Mouse (Mus musculus): Measurements from ENCODE around the gene Myo1d. TPM values are rescaled to one million over a fixed set of nuclear protein-coding genes. Genes with fewer than 3 reads are reported as not detected.

Gene Myo1d
- total RNA-seq, 2 experiments from 2014 or later = 5.6 to 7.0 TPM

DNA sequence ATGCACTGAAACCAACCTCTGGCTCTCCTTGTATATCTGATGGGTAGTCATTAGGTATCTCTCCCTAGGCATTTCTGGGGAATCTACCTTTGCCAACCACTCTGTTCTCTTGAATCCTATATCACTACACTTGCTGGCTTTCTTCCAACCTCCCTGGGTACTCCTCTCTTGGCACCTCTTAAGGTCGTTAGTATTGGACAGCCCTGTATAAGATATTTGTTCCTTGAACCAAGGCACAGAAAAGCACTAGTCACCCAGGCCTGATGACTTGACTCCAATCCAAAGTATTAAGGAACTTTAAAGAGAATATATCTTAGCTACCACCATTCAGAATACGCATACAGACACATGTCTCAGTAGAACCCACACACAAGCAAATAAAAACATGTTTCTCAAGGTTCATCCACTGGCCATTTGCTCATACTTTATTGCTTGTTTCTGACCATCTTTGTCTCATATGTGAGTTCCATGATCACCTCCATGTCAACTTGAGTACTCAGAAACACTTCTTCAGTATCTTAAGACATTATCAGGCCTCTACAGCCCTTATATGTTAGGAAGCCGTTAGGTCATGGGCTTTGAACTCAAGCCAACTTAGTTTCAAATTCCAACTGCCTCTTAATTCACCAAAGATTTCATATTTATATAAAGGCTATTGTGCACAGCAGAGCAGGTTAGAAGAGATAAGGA, 18.4 kb downstream of the Myo1d start:
- TF ChIP-seq CTCF (IDR thresholded peaks at IDR 0.05) = no peak
- intact Hi-C loops (cut with DNase I) = no loop called here
- no peak for DNase-seq (ENCODE audit: extremely low spot score in 1 of 2, low spot score in 2 of 2)
- Histone ChIP-seq H3K4me3 (no peak overlapping the region), H3K27ac (no peak overlapping the region)

DNA sequence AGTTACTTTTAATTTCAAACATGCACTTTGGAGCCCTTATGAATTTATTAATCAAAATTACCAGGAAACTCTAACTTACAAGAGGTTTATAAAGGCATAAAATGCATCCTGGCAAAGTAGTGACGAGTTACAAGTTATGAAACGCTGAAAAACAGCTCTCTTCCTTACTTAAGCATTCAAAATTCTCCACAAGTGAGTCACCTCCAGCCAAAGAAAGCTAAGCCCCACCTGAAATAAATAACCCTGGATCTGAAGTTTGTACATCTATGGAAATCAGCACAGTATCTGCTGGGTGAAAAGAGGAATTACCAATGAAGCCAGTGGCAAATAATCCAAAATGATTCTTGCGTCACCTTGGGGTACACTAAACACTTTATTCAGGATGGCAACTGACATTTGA, 20.8 kb downstream of the Myo1d start:
- TF ChIP-seq CTCF (IDR thresholded peaks at IDR 0.05) = no peak

DNA sequence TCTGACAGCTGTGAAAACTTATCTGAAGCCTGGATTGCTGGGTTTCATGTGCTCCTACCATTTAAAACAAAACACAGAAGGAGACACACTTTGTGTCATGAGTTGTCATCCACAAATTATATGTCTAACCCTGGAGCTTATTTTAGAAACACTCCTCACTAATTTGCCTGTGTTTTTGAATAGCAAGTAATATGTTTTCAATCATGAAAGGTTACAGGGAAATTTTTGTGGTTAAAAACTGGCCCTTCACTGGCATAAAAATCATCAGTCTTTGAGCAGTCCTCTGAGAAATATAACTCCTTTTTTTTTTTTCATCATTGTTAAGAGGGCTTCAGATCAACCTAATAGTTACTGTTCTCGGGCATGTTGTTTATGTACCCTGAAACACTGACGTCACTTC, 25.6 kb downstream of the Myo1d start:
- no peak for DNase-seq (ENCODE audit: extremely low spot score in 1 of 2, low spot score in 2 of 2)
- intact Hi-C loops (cut with DNase I) = no loop called here
- H3K4me3 ChIP-seq = no peak overlapping the region
- no peak for TF ChIP-seq CTCF (IDR thresholded peaks at IDR 0.05)
- no peak overlapping the region for H3K27ac ChIP-seq

More for the DNA sequence above, 20.8 kb downstream of the Myo1d start:
- no peak overlapping the region for H3K27ac ChIP-seq
- no peak for DNase-seq (ENCODE audit: extremely low spot score in 1 of 2, low spot score in 2 of 2)
- intact Hi-C loops (cut with DNase I) = no loop called here
- no peak overlapping the region for H3K4me3 ChIP-seq

DNA sequence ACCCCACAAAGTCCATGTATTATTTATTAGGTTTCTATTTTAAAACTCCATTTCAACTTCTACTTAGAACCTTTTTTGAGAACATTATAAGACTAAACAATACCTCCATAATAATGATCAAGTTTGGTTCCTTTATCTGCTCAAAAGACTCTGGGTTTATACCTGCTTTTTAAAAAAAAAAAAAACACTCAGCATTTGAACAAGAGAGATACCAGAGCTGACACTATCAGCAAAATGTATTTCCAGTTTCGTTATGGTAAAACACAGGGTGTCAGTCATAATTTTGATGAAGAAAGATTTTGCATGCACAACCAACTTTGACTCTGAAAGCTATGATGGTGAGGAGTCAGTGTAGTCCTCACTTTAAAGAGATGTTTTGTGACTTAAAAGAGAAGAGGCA, 28.7 kb downstream of the Myo1d start:
- intact Hi-C loops (cut with DNase I) = no loop called here
- no peak overlapping the region for H3K27ac ChIP-seq
- no peak for DNase-seq (ENCODE audit: extremely low spot score in 1 of 2, low spot score in 2 of 2)
- TF ChIP-seq CTCF (IDR thresholded peaks at IDR 0.05) = no peak
- H3K4me3 ChIP-seq = no peak overlapping the region

DNA sequence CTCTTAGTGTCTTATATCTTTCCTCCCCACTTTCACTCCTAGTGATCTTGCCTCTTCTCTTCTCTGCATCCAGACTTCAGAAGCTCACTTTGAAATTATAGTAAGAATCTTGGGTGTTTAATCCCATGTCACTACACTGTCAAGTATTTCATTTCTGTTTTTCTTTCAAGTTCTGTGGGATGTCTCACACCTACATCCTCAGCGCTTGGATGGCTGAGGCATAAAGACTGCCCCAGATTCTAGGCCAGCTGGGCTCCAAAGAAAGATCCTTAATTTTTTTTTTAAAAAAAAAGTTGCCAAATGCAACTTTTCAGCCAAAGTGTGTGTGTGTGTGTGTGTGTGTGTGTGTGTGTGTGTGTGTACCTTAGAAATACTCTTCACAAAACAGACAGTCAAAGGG, 30.6 kb downstream of the Myo1d start:
- intact Hi-C loops (cut with DNase I) = no loop called here
- Histone ChIP-seq H3K27ac (no peak overlapping the region), H3K4me3 (no peak overlapping the region)
- DNase-seq (ENCODE audit: extremely low spot score in 1 of 2, low spot score in 2 of 2) = no peak
- TF ChIP-seq CTCF (IDR thresholded peaks at IDR 0.05) = no peak

DNA sequence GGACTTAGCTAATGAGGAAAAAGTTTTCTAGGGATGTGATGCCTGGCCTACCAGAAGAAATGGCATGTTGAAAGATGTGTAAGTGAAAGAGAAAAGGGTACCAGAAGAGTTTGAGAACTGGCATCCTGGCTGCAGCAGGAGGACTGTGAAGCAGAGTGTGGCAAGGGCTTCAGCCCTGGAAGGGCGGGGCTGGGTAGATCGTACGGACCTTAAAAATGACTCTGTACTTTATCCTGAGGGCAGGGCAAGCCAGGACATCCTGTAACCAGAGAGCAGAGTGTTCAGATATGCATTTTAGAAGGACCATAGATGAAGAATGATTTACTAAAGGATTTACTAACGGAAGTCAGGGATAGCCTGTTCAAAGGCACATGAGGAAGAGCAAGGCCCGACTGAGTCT, 34.4 kb downstream of the Myo1d start:
- Histone ChIP-seq H3K27ac (no peak overlapping the region), H3K4me3 (no peak overlapping the region)
- intact Hi-C loops (cut with DNase I) = no loop called here
- DNase-seq (ENCODE audit: extremely low spot score in 1 of 2, low spot score in 2 of 2) = no peak
- TF ChIP-seq CTCF (IDR thresholded peaks at IDR 0.05) = no peak

DNA sequence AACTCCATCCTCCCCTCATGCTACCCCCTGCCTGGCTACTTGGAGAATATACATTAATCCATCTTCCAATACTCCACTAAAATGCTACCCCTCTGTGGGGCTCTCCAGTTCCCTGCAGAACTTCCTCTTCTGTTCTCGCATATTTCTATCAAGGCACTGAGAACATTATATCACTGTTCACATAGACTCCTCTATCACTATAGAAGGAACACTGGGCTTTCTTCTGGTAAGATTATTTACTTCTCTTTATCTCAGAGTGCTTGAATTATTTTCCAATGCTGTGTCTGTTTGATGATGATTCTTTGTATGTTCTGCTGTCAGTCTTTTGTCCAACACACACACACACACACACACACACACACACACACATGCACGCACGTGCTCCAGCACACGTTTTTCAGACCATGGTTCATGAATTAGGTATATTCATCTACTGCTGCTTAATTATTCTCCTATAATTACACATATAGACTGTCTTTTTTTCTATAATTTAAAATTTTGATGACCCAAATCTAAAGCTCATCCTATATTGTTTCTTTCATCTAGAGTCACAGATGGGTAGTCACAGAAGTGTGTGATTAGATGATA, 35.9 kb downstream of the Myo1d start:
- Histone ChIP-seq H3K27ac (no peak overlapping the region), H3K4me3 (no peak overlapping the region)
- DNase-seq (ENCODE audit: extremely low spot score in 1 of 2, low spot score in 2 of 2) = no peak
- no peak for TF ChIP-seq CTCF (IDR thresholded peaks at IDR 0.05)
- intact Hi-C loops (cut with DNase I) = no loop called here

DNA sequence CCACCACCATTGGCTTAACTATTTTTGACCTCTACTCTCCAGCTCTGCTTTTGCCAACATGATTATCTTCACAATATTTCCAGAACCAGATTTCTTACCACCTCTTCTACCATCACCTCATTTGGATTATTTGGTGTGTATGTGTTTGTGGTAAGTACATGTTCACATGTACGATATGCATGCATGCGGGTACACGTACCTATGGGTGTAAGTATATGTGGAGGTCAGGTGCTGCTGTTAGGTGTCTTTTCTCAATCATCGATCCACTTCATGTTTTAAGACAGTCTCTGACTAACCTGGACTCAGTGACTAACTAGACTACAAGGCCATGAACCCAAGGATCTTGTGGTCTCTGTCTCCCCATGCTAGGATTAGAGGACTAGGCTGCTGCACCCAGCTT, 37.4 kb downstream of the Myo1d start:
- DNase-seq (ENCODE audit: extremely low spot score in 1 of 2, low spot score in 2 of 2) = no peak
- TF ChIP-seq CTCF (IDR thresholded peaks at IDR 0.05) = no peak
- intact Hi-C loops (cut with DNase I) = no loop called here
- Histone ChIP-seq H3K27ac (no peak overlapping the region), H3K4me3 (no peak overlapping the region)

DNA sequence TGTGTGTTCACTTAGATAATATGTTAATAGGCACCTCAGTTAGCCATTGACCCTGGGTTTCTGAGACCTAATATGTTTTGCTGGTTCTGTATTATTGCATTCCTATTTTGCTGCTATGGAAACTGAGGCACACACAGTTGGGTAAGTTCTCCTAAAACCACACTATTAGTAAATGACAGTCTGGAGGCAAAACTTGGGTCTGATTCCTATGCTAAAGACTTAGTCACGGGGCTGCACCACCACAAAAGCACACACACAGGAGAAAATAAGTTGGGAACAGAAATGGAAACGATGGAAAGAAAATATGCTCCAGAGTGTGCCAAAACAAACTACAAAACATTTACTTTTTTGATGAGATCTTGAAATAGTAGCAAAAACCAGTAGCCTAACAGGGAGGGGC, 45.1 kb downstream of the Myo1d start:
- H3K4me3 ChIP-seq = no peak overlapping the region
- no peak for TF ChIP-seq CTCF (IDR thresholded peaks at IDR 0.05)
- intact Hi-C loops (cut with DNase I) = no loop called here
- no peak overlapping the region for H3K27ac ChIP-seq
- no peak for DNase-seq (ENCODE audit: extremely low spot score in 1 of 2, low spot score in 2 of 2)

DNA sequence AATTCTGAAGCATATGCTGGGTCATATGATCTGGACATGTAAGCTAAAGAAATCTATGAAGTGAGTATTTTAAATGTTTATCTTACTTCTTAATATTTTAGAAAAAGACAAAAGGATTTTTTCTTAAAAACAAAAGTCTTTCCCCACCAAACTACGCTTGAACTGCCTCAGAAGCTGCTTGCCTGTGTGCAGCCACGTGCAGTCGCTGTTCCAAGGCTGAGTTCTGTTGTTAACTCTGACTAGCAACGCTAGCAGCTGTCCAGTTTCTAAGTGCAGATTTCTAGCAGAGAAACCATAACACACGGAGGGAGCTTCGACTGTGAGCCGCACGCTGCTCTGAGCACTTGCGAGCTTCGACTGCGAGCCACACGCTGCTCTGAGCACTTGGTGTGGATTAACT, 55.1 kb downstream of the Myo1d start:
- 0 out of 2 replicates have a peak overlapping the region, but pooled peaks have one; percentile 50 for H3K27ac ChIP-seq
- peak; percentile 44 for TF ChIP-seq CTCF (IDR thresholded peaks at IDR 0.05)
- intact Hi-C loops (cut with DNase I) = no loop called here
- no peak overlapping the region for H3K4me3 ChIP-seq
- no peak for DNase-seq (ENCODE audit: extremely low spot score in 1 of 2, low spot score in 2 of 2)

DNA sequence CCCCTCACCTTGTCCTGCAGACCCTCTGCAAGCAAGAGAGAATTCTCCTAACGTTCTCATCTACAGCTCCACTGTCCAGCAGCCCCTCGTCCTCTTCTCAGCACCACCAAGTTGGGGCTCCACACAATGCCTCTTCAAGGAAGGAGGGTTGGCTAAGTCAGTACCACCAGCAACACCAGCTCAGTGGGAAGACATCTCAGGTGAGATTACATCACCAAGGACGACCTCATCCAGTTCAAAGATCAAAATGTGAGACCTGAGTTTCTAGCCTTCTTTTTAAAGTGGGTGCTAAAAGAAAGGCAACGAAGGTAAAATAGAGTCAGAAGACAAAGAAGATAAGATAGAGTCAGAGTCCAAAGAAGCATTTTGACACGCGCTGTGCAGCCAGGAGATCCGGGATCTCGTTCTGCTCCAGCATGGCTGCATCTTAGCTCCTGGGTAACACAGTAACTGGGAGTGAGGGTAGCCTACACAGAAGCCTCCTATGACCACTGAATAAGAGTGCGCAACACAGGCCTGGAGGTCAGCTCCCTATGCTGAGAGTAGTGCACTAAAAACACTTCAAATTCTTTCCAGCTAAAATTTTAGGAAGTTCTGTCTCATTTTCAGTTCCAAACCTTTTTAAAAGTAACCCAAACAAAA, 56.3 kb downstream of the Myo1d start:
- Histone ChIP-seq H3K27ac (peak overlapping the region; percentile 50; the same call in 1 of the 2 replicates), H3K4me3 (no peak overlapping the region)
- DNase-seq (ENCODE audit: extremely low spot score in 1 of 2, low spot score in 2 of 2) = no peak
- no peak for TF ChIP-seq CTCF (IDR thresholded peaks at IDR 0.05)
- intact Hi-C loops (cut with DNase I) = no loop called here

DNA sequence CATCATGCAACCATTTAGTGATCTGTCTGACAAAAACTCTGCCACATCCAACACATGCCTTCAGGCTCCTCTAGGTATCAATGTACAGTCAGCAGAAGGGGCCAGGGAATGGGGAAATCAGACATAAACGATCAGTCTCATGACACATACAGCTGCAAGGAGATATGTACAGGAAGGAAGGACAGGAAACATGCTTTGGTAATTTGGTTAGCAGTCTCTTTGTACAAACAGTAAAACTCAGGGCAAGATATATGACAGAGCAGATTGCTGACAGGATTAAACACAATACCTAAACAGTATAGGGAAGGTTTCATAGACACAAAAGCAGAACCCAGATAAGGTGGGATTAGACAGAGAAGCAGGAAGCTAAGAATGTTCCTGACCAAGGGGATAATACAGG, 60.8 kb downstream of the Myo1d start:
- Histone ChIP-seq H3K27ac (no peak overlapping the region), H3K4me3 (no peak overlapping the region)
- intact Hi-C loops (cut with DNase I) = no loop called here
- no peak for TF ChIP-seq CTCF (IDR thresholded peaks at IDR 0.05)
- no peak for DNase-seq (ENCODE audit: extremely low spot score in 1 of 2, low spot score in 2 of 2)

DNA sequence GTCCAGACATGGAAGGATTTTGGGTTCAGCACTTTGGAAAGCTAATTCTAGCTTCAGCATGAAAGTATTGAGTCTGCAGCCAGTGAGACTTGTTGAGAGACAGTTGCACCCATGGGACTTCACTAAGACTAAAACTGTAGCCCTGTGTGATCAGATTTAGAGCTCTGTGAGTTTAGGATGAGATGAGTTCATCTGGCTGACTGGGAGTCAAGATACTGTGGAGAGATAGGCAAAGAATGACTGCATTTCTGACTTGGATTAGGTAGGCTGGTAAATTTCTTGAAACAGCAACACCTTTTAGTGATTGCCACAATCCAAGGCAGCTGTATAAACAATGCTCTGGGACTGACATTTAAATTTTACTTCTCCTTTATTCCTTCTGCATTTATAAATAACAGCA, 61.8 kb downstream of the Myo1d start:
- no peak for DNase-seq (ENCODE audit: extremely low spot score in 1 of 2, low spot score in 2 of 2)
- no peak for TF ChIP-seq CTCF (IDR thresholded peaks at IDR 0.05)
- Histone ChIP-seq H3K27ac (no peak overlapping the region), H3K4me3 (no peak overlapping the region)
- intact Hi-C loops (cut with DNase I) = no loop called here

Measured in left cerebral cortex, adult 2 months (tissue).